Mouse (Mus musculus) hindbrain, embryonic 10.5 days (tissue): Measurements from ENCODE around the gene Dffa. TPM values are rescaled to one million over a fixed set of nuclear protein-coding genes. Genes with fewer than 3 reads are reported as not detected.
"Not testable (repeated sequence)": the region's sequence is repeated elsewhere in the genome, so short reads cannot be mapped to it uniquely, and the experiment has no call there.

ENCODE experiments used
- DNase-seq: peaks from one replicate; pipeline ENCODE4 v3.0.0-alpha.2; 2017; ENCODE audit warnings: low spot score
- H3K27ac ChIP-seq: fragments of 300-500 bp; sonication (generic); 2 replicates; pipeline ENCODE4 v1.5.1; 2016; ENCODE audit warnings: mild to moderate bottlenecking, moderate library complexity
- H3K27me3 ChIP-seq: fragments of 300-500 bp; sonication (generic); 2 replicates; pipeline ENCODE4 v1.6.1; 2016; ENCODE audit warnings: mild to moderate bottlenecking; ENCODE audit not compliant: poor library complexity, insufficient read depth, severe bottlenecking
- H3K36me3 ChIP-seq: fragments of 300-500 bp; sonication (generic); 2 replicates; pipeline ENCODE4 v1.6.1; 2016; ENCODE audit warnings: mild to moderate bottlenecking, moderate library complexity
- H3K4me1 ChIP-seq: fragments of 300-500 bp; sonication (generic); replicated peaks from 2 replicates; pipeline ENCODE4 v1.6.1; 2016; ENCODE audit warnings: mild to moderate bottlenecking
- H3K4me3 ChIP-seq: fragments of 300-500 bp; sonication (generic); 2 replicates; pipeline ENCODE4 v1.5.1; 2016; ENCODE audit warnings: mild to moderate bottlenecking, moderate library complexity
- H3K9me3 ChIP-seq: fragments of 300-500 bp; sonication (generic); 2 replicates; pipeline ENCODE4 v1.6.1; 2016; ENCODE audit warnings: mild to moderate bottlenecking, moderate library complexity
- WGBS: fragments of 180-500 bp; shearing (Covaris S2); methylation state at CpG from one replicate; pipeline ENCODE4 v1.1.7; 2016; 5-methylcytosine and 5-hydroxymethylcytosine counted together
- polyA plus RNA-seq: library from polyadenylated mRNA; unstranded; fragments of >200 nt; fragmentation: Nextera tagmentation; extraction: Ambion mirVana; gene quantifications from 2 replicates; pipeline ENCODE4 v1.2.1, GENCODE M21; 2016

The Dffa gene
- polyA plus RNA-seq, 1 experiment from 2014 or later: 33.1 TPM

DNA sequence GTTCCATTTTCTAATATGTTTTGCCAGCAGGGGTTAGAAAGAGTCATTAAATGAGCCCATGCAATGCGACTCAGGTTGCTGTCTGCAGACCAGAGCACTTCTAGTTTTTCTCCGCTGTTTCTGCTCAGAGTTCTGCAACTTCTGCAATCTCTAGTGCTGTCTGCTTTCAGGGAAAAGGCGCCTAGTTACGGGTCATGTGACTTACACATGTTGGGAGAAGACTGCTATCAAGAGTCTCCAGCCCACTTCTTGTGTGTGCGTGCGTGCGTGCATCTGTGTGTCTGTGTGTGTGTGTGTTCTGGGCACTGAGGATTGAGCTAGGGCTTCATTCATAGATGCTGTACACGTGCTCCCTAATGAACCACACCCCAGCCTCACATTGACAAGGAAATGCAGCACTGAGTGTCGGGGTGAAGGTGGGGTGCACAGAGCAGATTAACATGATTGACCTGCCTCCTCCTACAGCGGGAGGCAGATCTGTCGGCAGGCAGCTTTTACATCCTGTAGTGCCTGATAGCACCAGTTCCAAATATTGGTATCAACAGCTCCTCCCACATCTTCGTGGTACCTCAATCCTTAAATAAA is 16.1 kb downstream of the Dffa start:
- WGBS: 90% methylated on average over 12 of the region's 12 CpGs
- H3K4me1 ChIP-seq, H3K27ac ChIP-seq, H3K4me3 ChIP-seq, H3K27me3 ChIP-seq, H3K9me3 ChIP-seq, DNase-seq: not testable (repeated sequence)
- H3K36me3 ChIP-seq: peaks cover 21% of the 10 kb centered on the region

DNA sequence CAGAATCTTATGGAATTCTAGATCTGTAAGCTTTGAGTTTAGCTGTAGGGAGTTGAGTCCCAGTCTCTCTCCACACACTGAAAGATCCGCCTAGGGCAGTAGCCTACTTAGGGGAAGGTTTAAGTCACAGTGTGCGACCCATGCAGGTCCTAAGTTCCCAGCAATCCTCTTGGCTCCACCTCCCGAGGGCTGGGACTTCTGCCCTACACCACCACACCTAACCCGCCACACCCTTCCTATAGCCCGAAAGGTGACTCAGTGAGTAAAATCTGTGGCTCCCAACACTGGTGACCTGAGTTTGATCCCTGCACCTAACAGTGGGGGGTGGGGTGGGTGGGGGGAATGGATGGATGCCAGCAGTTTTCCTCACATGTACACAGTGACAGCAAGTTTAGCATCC is 19.5 kb downstream of the Dffa start:
- Histone ChIP-seq H3K4me1 (peaks cover 8% of the 10 kb centered on the region), H3K27me3 (no peaks in the 10 kb centered on the region), H3K4me3 (no peak overlapping the region), H3K27ac (no peak overlapping the region), H3K36me3 (peaks cover 34% of the 10 kb centered on the region), H3K9me3 (no peaks in the 10 kb centered on the region)
- 65% methylated on average over 5 of the region's 5 CpGs for WGBS
- DNase-seq: no peak

DNA sequence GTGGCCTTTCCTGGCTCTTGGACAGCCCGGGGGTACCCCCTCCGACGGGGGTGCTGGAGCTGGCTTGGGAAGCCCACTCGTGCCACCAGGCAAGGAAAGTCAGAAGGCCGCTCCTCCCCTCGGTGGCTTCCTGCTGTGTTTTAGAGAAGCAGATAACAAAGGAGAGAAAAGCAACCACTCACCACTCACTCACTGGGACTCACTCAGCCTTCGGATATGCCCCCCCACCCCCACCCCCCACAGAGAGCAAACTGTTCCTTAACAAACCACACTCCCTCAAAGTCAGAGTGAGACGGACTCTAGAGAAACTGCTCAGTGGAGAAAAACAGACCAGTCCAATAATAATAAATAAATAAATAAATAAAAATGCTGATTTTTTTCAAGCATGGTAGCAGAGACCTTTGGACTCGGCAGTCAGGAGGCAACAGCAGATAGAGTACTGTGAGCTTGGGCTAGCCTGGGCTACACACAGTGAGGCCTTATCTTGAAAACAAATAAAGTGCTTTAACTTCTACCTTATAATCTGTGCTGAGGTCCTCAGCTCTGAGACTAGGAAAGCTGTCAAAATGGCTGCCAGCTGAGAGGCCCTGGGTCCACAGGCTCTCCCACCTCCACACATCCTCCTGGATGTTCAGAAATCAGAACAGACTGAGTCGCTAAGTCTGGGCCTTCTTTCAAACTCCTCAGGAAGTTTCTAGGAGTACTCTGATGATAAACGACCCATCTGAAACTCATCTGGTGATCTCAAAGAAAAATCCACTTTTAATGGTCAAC is 21.6 kb downstream of the Dffa start:
- H3K27me3 ChIP-seq: no peaks in the 10 kb centered on the region
- 45% methylated on average over 11 of the region's 11 CpGs for whole genome bisulfite sequencing
- no peak overlapping the region for H3K4me3 ChIP-seq
- no peaks in the 10 kb centered on the region for H3K9me3 ChIP-seq
- no peak for DNase-seq
- peaks cover 8% of the 10 kb centered on the region for H3K4me1 ChIP-seq
- H3K27ac ChIP-seq: no peak overlapping the region; the same call in 1 of the 2 replicates
- H3K36me3 ChIP-seq: peaks cover 50% of the 10 kb centered on the region

DNA sequence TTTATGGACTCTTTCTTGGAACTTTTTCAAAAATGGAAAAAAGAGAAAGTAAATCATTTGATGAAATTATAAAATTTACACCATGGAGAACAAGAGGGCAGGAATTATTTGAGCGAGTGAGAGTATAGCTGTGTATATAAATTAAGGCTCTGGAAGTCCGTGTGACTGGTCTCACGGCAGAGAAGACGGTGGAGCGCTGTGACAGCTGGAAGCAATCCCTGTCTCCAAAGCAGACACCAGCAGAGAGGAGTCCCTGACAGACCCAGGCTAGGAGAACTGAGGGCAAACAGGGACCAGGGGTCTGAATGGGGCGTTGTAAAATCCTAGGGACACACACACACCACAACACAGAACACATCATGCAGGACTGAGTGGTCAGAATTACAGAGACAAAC is 22.2 kb downstream of the Dffa start:
- Histone ChIP-seq H3K9me3 (no peaks in the 10 kb centered on the region), H3K4me1 (peaks cover 8% of the 10 kb centered on the region), H3K4me3 (no peak overlapping the region), H3K27me3 (no peaks in the 10 kb centered on the region), H3K27ac (0 out of 2 replicates have a peak overlapping the region, but pooled peaks have one; percentile 25), H3K36me3 (peaks cover 56% of the 10 kb centered on the region)
- 80% methylated on average over 6 of the region's 6 CpGs for WGBS
- DNase-seq: no peak

DNA sequence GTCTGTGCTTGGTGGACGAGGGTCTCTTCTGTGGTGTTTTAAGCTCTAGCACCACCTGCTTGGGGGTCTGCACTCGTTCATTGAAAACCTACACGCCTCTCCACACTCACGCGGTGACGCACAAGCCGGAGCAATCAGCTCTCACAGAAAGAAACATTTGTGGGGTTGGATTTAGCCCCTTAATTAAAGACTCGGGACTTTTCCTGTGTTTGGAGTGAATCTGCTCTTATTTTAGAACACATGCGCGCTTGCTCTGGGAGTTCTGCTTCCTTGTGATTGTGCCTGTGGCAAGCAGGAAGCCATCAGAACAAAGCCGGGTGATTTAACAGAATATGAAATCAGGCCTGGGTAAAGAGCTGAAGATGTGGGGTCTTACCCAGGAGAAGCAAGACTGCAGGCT is 22.7 kb downstream of the Dffa start, which contains the start of gene Cort:
Cort (minus strand) TSS at position 101 of the 400 bp plus-strand sequence.
- WGBS: 90% methylated on average over 11 of the region's 11 CpGs
- Histone ChIP-seq H3K4me1 (peaks cover 8% of the 10 kb centered on the region), H3K27ac (peak within 1 kb of the TSS; percentile 25; the same call in 1 of the 2 replicates), H3K36me3 (peaks cover 61% of the 10 kb centered on the region), H3K27me3 (no peaks in the 10 kb centered on the region), H3K9me3 (no peaks in the 10 kb centered on the region), H3K4me3 (no peak within 1 kb of the TSS)
- no peak for DNase-seq

DNA sequence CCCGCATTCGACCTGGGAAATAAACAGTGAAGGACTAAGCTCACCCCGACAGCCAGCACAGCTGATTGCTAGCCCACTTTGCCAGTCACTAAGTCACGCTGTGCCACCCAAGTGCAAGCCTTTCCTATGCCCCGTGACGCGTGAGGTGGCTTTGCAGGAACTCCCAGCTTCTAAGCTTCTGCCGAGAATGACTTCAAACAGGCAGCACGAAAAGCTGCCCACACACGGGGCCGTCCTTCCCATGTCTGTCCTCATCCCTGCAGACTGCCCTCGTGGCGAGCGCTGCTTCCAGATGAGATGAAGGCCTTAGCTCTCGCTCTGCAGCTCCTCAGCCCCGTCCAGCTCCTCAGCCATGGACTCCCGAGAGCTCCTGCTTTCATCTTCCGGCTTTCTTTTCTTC is 24.5 kb downstream of the Dffa start:
- H3K36me3 ChIP-seq: peaks cover 78% of the 10 kb centered on the region
- H3K4me1 ChIP-seq: peaks cover 11% of the 10 kb centered on the region
- no peak for DNase-seq

DNA sequence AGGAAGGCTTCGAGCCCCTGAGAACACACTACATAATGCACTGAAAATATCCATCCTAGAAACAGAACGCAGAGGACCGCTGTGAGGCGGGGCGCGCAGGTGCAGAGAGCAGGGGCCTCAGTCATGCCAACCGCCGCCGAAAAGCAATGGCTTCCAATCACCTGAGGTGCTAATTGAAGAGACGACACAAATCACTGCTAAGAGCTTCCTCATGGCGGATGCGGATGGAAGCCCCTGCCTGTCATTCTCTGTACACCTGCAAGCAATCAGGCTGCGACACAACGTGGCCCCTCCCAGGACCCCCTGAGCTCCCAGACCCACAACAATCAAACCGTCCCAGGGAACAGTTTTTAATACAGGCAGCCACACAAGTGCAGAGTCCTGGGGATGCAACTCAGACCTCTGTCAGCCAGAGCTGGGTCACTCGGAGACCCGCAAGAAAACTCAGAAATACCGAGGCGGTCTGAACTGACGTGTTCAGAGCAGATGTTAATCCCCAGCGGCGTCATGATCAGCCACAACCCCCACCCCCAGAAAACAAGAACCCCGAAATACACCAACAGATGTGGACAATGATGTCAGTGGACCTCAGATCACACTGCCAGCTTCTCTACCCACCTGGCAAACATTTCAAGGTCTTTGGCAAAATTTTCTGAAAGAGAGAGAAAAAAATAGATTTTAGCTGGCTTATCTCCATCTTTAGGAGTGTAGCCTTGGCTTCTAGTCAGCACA is 27.2 kb downstream of the Dffa start:
- 92% methylated on average over 23 of the region's 23 CpGs for WGBS
- DNase-seq: no peak
- H3K27me3 ChIP-seq: no peaks in the 10 kb centered on the region
- peaks cover 83% of the 10 kb centered on the region for H3K36me3 ChIP-seq
- H3K4me1 ChIP-seq: peaks cover 4% of the 10 kb centered on the region; the same call in 1 of the 2 replicates
- H3K9me3 ChIP-seq: no peaks in the 10 kb centered on the region
- H3K4me3 ChIP-seq: no peak overlapping the region
- no peak overlapping the region for H3K27ac ChIP-seq

More for the DNA sequence above, 24.5 kb downstream of the Dffa start:
- Histone ChIP-seq H3K27me3 (no peaks in the 10 kb centered on the region), H3K9me3 (no peaks in the 10 kb centered on the region), H3K27ac (no peak overlapping the region), H3K4me3 (no peak overlapping the region)
- WGBS: 83% methylated on average over 18 of the region's 18 CpGs

DNA sequence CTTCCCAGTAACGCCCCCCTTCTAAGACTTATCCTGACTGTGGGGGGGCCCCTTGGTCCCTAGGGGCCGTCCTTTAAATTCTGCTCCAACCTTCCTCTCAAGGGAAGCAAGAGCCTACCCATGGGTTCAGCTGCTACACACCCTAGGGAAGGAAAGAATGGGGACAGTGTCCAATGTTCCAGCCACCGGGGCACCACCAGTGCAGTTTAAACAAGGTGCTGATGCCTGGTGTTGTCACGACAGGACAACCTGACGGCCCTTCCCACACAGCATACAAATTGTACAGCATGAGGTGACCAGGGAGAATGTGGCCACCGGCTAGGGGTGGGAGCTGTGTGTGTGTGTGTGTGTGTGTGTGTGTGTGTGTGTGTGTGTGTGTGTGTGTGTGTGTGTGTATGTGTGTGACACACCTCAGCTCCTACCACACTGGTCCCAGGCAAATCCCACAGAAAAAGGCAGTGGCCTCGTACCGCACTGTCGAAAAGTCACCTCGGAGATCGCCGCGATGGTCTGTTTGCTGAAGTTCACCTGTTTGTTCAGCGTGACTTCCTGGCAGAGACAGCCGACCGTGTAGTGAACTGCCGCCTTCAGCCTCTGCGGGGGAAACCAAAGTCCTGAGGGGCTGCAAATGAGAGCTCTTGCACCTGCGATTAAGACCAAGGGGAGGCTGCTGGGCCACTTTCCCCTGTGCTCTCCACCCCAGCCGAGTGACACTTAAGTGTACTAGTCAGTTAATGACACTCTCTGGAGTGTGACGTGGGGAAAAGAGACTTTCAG is 28.0 kb downstream of the Dffa start:
- H3K4me1 ChIP-seq: peaks cover 12% of the 10 kb centered on the region
- H3K36me3 ChIP-seq: peaks cover 75% of the 10 kb centered on the region
- H3K9me3 ChIP-seq: no peaks in the 10 kb centered on the region
- no peak overlapping the region for H3K4me3 ChIP-seq
- no peak for DNase-seq
- 92% methylated on average over 21 of the region's 21 CpGs for WGBS
- no peaks in the 10 kb centered on the region for H3K27me3 ChIP-seq
- H3K27ac ChIP-seq: no peak overlapping the region

DNA sequence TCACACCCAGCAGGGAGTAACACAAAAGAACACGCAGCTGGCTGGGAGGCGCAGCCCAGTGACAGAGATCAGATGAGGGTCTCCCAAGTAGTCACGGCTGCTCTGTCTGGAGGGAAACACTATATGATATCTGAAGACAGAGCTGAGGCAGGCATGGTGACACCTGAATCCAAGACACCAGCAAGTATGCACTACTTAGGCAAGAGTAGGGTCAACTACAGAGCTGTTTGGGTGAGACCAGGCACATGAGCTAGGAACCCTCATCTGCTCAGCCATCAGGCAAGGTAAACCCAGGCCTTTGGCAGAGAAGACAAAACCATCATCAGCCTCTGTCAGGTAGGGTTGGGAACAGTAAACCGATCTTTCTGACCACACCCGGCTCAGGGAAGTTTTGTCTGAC is 29.4 kb downstream of the Dffa start:
- no peaks in the 10 kb centered on the region for H3K9me3 ChIP-seq
- no peak overlapping the region for H3K4me3 ChIP-seq
- peaks cover 61% of the 10 kb centered on the region for H3K36me3 ChIP-seq
- H3K27me3 ChIP-seq: no peaks in the 10 kb centered on the region
- H3K4me1 ChIP-seq: peaks cover 13% of the 10 kb centered on the region
- no peak for DNase-seq
- no peak overlapping the region for H3K27ac ChIP-seq
- 86% methylated on average over 5 of the region's 5 CpGs for WGBS

DNA sequence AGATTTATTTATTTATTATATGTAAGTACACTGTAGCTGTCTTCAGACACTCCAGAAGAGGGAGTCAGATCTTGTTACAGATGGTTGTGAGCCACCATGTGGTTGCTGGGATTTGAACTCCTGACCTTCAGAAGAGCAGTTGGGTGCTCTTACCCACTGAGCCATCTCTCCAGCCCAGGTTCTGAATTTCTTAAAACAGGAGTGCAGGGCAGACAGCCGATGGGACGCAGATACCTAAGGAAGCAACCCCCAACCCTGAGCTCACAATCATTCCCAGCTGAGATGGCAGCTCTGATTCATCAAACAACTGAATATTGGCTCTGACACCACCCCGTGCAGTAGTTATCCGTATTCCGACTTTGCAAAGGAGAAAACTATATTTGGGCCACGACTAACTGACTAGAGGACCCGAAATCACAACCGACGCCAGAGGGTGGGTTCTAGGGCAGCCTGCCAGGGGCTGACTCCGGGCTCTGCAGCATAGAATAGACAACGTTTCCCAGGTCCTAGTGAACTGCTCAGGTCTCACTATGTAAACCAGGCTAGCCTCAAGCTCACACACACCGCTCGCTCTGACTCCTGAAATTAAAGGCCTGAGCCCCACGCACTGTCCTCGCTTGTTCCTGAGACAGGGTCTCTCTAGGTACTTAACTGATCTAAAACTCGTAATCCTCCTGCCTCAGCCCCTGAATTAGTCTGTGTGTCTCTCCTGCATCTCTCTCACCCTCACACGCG is 32.3 kb downstream of the Dffa start:
- DNase-seq: no peak
- H3K27ac ChIP-seq: peak overlapping the region; percentile 92
- no peaks in the 10 kb centered on the region for H3K27me3 ChIP-seq
- peak overlapping the region; percentile 73 for H3K4me3 ChIP-seq
- H3K9me3 ChIP-seq: no peaks in the 10 kb centered on the region
- 74% methylated on average over 18 of the region's 18 CpGs for WGBS
- H3K4me1 ChIP-seq: peaks cover 13% of the 10 kb centered on the region
- H3K36me3 ChIP-seq: peaks cover 32% of the 10 kb centered on the region

DNA sequence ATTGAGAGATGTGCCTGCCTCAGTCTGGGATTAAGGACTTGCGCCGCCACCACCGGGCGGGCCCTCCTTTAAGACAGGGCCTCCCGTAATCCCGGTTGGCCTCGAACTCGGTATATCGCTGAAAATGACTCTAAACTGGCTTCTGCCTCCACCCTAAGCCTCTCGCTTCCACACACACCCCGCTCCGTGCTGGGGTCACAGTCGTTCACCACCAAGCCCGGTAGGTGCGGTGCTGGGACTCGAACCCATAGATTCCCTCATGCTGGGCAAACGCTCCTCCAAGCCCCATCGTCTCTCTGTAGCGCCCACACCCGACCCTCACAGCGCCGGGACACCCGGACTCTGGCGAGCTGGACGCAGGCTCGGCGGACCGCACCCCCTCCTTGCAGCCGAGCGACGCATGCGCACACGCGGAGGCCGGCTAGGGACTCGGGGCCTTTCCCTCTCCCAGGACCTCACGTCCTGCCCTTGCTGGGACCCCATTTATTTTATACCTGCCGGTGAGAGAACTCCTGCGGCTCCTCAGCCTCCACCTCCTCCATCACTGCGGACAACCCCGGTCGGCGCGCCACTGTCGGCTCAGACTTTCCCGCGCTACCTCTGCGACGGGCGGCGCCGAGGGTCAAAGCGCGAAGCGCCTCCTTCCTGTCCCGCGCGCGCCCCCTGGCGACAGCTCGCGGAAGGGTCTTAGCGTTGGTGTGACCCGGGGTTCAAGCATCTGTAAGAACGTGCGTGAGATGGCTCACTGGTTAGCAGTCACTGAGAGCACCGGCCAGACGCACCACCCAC is 33.2 kb downstream of the Dffa start, which contains the start of gene Cenps:
Cenps (minus strand) TSS at position 648 of the 789 bp plus-strand sequence.
- peak within 1 kb of the TSS; percentile 92 for H3K27ac ChIP-seq
- H3K36me3 ChIP-seq: peaks cover 23% of the 10 kb centered on the region
- 1% methylated on average over 68 of the region's 68 CpGs for WGBS
- no peaks in the 10 kb centered on the region for H3K9me3 ChIP-seq
- H3K4me1 ChIP-seq: peaks cover 13% of the 10 kb centered on the region
- H3K4me3 ChIP-seq: peak within 1 kb of the TSS; percentile 73
- H3K27me3 ChIP-seq: no peaks in the 10 kb centered on the region
- peak; percentile 96 for DNase-seq
